Mouse (Mus musculus): Measurements from ENCODE around the gene Gnb5. TPM values are rescaled to one million over a fixed set of nuclear protein-coding genes. Genes with fewer than 3 reads are reported as not detected.

Gnb5 gene
- polyA plus RNA-seq, 1 experiment, result 6.7 TPM

- Histone ChIP-seq H3K27me3 (replicated peaks) (no peaks in the 10 kb centered on the region), H3K4me1 (peaks cover 87% of the 10 kb centered on the region), H3K36me3 (replicated peaks; ENCODE audit: low read length) (peaks cover 55% of the 10 kb centered on the region), H3K9me3 (no peaks in the 10 kb centered on the region), H3K4me3 (replicated peaks) (no peak overlapping the region)
- TF ChIP-seq FLI1 (IDR thresholded peaks at IDR 0.05; ENCODE audit: low read length) (no peak), GATA1 (IDR thresholded peaks at IDR 0.05; ENCODE audit: borderline replicate concordance, low read length) (no peak)
These were observed 10.7 kb downstream of the Gnb5 start for GRCm38 (mm10) chr9:75316771-75317170.

- Histone ChIP-seq H3K4me3 (replicated peaks) (no peak overlapping the region), H3K36me3 (replicated peaks; ENCODE audit: low read length) (peaks cover 61% of the 10 kb centered on the region), H3K27me3 (replicated peaks) (no peaks in the 10 kb centered on the region), H3K9me3 (no peaks in the 10 kb centered on the region), H3K4me1 (peaks cover 82% of the 10 kb centered on the region)
- TF ChIP-seq GATA1 (IDR thresholded peaks at IDR 0.05; ENCODE audit: borderline replicate concordance, low read length) (no peak), FLI1 (IDR thresholded peaks at IDR 0.05; ENCODE audit: low read length) (no peak)
These were observed 12.1 kb downstream of the Gnb5 start for GRCm38 (mm10) chr9:75318196-75318595.

GRCm38 (mm10) chr9:75319365-75319764 lies 13.3 kb downstream of the Gnb5 start:
- Histone ChIP-seq H3K27me3 (replicated peaks) (no peaks in the 10 kb centered on the region), H3K36me3 (replicated peaks; ENCODE audit: low read length) (peaks cover 61% of the 10 kb centered on the region), H3K9me3 (no peaks in the 10 kb centered on the region), H3K4me1 (peaks cover 77% of the 10 kb centered on the region), H3K4me3 (replicated peaks) (peak overlapping the region; percentile 2)
- TF ChIP-seq FLI1 (IDR thresholded peaks at IDR 0.05; ENCODE audit: low read length), result no peak
- no peak for TF ChIP-seq GATA1 (IDR thresholded peaks at IDR 0.05; ENCODE audit: borderline replicate concordance, low read length)

GRCm38 (mm10) chr9:75322099-75322885 lies 16.2 kb downstream of the Gnb5 start:
- H3K27me3 ChIP-seq (replicated peaks), result no peaks in the 10 kb centered on the region
- no peak for TF ChIP-seq FLI1 (IDR thresholded peaks at IDR 0.05; ENCODE audit: low read length)
- no peak for TF ChIP-seq GATA1 (IDR thresholded peaks at IDR 0.05; ENCODE audit: borderline replicate concordance, low read length)
- no peak overlapping the region for H3K4me3 ChIP-seq (replicated peaks)
- H3K36me3 ChIP-seq (replicated peaks; ENCODE audit: low read length), result peaks cover 73% of the 10 kb centered on the region
- H3K4me1 ChIP-seq, result peaks cover 67% of the 10 kb centered on the region
- no peaks in the 10 kb centered on the region for H3K9me3 ChIP-seq

- H3K27me3 ChIP-seq (replicated peaks), result no peaks in the 10 kb centered on the region
- H3K4me3 ChIP-seq (replicated peaks), result no peak overlapping the region
- TF ChIP-seq GATA1 (IDR thresholded peaks at IDR 0.05; ENCODE audit: borderline replicate concordance, low read length), result no peak
- peaks cover 81% of the 10 kb centered on the region for H3K36me3 ChIP-seq (replicated peaks; ENCODE audit: low read length)
- H3K9me3 ChIP-seq, result no peaks in the 10 kb centered on the region
- peaks cover 22% of the 10 kb centered on the region for H3K4me1 ChIP-seq
These were observed 22.0 kb downstream of the Gnb5 start for GRCm38 (mm10) chr9:75328047-75328446.

GRCm38 (mm10) chr9:75330821-75331220 lies 24.7 kb downstream of the Gnb5 start:
- H3K27me3 ChIP-seq (replicated peaks), result no peaks in the 10 kb centered on the region
- H3K4me1 ChIP-seq, result peaks cover 8% of the 10 kb centered on the region
- no peak for TF ChIP-seq FLI1 (IDR thresholded peaks at IDR 0.05; ENCODE audit: low read length)
- no peak for TF ChIP-seq GATA1 (IDR thresholded peaks at IDR 0.05; ENCODE audit: borderline replicate concordance, low read length)
- H3K9me3 ChIP-seq, result peaks cover 6% of the 10 kb centered on the region; the same call in 1 of the 2 replicates
- H3K4me3 ChIP-seq (replicated peaks), result no peak overlapping the region
- H3K36me3 ChIP-seq (replicated peaks; ENCODE audit: low read length), result peaks cover 95% of the 10 kb centered on the region

GRCm38 (mm10) chr9:75334440-75334839 lies 28.4 kb downstream of the Gnb5 start:
- H3K9me3 ChIP-seq, result peaks cover 6% of the 10 kb centered on the region; the same call in 1 of the 2 replicates

GRCm38 (mm10) chr9:75338016-75338415 lies 31.9 kb downstream of the Gnb5 start:
- Histone ChIP-seq H3K4me1 (peaks cover 8% of the 10 kb centered on the region), H3K27me3 (replicated peaks) (no peaks in the 10 kb centered on the region), H3K36me3 (replicated peaks; ENCODE audit: low read length) (peaks cover 95% of the 10 kb centered on the region)

More at GRCm38 (mm10) chr9:75334440-75334839, 28.4 kb downstream of the Gnb5 start:
- H3K36me3 ChIP-seq (replicated peaks; ENCODE audit: low read length), result peaks cover 96% of the 10 kb centered on the region
- no peak overlapping the region for H3K4me3 ChIP-seq (replicated peaks)
- no peaks in the 10 kb centered on the region for H3K27me3 ChIP-seq (replicated peaks)
- no peak for TF ChIP-seq GATA1 (IDR thresholded peaks at IDR 0.05; ENCODE audit: borderline replicate concordance, low read length)
- peaks cover 3% of the 10 kb centered on the region; the same call in 1 of the 2 replicates for H3K4me1 ChIP-seq

GRCm38 (mm10) chr9:75342433-75342832 lies 36.3 kb downstream of the Gnb5 start:
- H3K4me1 ChIP-seq, result peaks cover 16% of the 10 kb centered on the region

More at GRCm38 (mm10) chr9:75338016-75338415, 31.9 kb downstream of the Gnb5 start:
- H3K4me3 ChIP-seq (replicated peaks), result no peak overlapping the region
- TF ChIP-seq FLI1 (IDR thresholded peaks at IDR 0.05; ENCODE audit: low read length), result no peak
- TF ChIP-seq GATA1 (IDR thresholded peaks at IDR 0.05; ENCODE audit: borderline replicate concordance, low read length), result no peak
- peaks cover 6% of the 10 kb centered on the region; the same call in 1 of the 2 replicates for H3K9me3 ChIP-seq

GRCm38 (mm10) chr9:75347458-75347857 lies 41.4 kb downstream of the Gnb5 start, which contains the start of gene Bcl2l10:
Gene Bcl2l10 (plus strand): TSS chr9:75347758.
- H3K36me3 ChIP-seq (replicated peaks; ENCODE audit: low read length), result peaks cover 73% of the 10 kb centered on the region
- H3K4me1 ChIP-seq, result peaks cover 31% of the 10 kb centered on the region
- H3K9me3 ChIP-seq, result no peaks in the 10 kb centered on the region
- no peak within 1 kb of the TSS for H3K4me3 ChIP-seq (replicated peaks)
- no peaks in the 10 kb centered on the region for H3K27me3 ChIP-seq (replicated peaks)
- no peak for TF ChIP-seq GATA1 (IDR thresholded peaks at IDR 0.05; ENCODE audit: borderline replicate concordance, low read length)
- TF ChIP-seq FLI1 (IDR thresholded peaks at IDR 0.05; ENCODE audit: low read length), result no peak

More at GRCm38 (mm10) chr9:75342433-75342832, 36.3 kb downstream of the Gnb5 start:
- TF ChIP-seq GATA1 (IDR thresholded peaks at IDR 0.05; ENCODE audit: borderline replicate concordance, low read length) (no peak), FLI1 (IDR thresholded peaks at IDR 0.05; ENCODE audit: low read length) (no peak)
- Histone ChIP-seq H3K9me3 (no peaks in the 10 kb centered on the region), H3K36me3 (replicated peaks; ENCODE audit: low read length) (peaks cover 98% of the 10 kb centered on the region), H3K27me3 (replicated peaks) (no peaks in the 10 kb centered on the region), H3K4me3 (replicated peaks) (no peak overlapping the region)

Measured in megakaryocyte, embryonic 14.5 days (primary cell).